Mouse (Mus musculus): ENCODE results near the gene Senp2. TPM values are rescaled to one million over a fixed set of nuclear protein-coding genes. Genes with fewer than 3 reads are reported as not detected.

The Senp2 gene
- 28.2 and 29.5 TPM in 2 replicates for polyA plus RNA-seq (2015; fragmentation: Nextera tagmentation; extraction: Ambion mirVana)

DNA sequence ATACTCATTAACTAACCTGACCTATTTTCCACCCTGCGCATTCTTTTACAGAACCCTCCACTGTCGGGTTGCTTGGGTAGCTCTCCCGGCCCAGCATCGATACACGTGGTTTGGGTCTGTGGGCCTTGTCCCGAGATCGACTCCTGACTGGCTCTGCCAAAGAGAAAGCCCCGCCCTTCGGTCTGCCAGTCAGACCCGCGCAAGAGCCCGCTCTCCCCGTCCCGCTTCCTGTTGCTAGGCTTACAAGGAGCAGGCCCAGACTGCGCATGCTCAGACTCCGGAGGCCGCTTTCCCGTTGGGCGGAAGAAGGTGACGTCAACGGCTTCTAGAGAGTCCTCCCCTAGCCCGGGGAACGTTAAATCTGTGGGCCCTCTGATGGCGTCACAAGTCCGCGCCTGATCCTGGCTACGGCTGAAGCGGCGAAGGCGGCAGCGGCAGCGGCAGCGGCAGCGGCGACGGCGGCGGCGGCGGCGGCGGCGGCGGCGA is at the start of gene Senp2:
Senp2 (plus strand) TSS at position 386 of the 486 bp plus-strand sequence.
- ATAC-seq, result peak; percentile 98
- WGBS, result under 1% methylated on average over 38 of the region's 45 CpGs
- peak within 1 kb of the TSS; percentile 71 for H3K4me2 ChIP-seq (ENCODE audit: low read depth, low read length)
- no peaks in the 10 kb centered on the region for H3K27me3 ChIP-seq (replicated peaks; ENCODE audit: control insufficient read depth, insufficient read depth, low read length)
- H3K9me3 ChIP-seq (ENCODE audit: control insufficient read depth, low read length), result no peaks in the 10 kb centered on the region
- H3K4me3 ChIP-seq (ENCODE audit: low read length), result peak within 1 kb of the TSS; percentile 99
- no peaks in the 10 kb centered on the region for H3K36me3 ChIP-seq (ENCODE audit: control insufficient read depth, insufficient read depth, low read length)
- H3K27ac ChIP-seq (ENCODE audit: low read length), result peak within 1 kb of the TSS; percentile 73
- H3K9ac ChIP-seq (ENCODE audit: low read depth, low read length), result peak within 1 kb of the TSS; percentile 94
- H3K4me1 ChIP-seq (ENCODE audit: control insufficient read depth, insufficient read depth, low read length), result peaks cover 7% of the 10 kb centered on the region

DNA sequence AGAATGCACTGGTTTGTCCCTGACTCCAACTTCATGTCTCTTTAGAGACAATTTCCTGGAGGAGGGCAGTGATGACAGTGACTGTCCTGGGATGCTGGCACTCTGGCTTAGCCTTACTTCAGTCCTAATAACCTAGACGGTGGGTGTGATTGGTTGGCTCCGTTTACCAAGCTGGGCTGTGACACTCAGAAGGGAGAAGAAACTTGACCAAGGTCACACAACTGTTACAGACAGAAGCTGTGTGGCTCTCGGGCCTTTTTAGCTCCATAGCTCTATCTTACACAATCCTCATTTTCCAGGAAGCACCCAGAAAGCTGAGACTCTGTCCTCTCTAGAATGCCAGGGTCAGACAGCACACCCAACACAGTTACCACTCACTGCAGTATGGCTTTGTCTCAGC is 43.7 kb upstream of the Senp2 start:
- Histone ChIP-seq H3K4me3 (ENCODE audit: low read length) (no peak overlapping the region), H3K9ac (ENCODE audit: low read depth, low read length) (no peak overlapping the region), H3K27me3 (replicated peaks; ENCODE audit: control insufficient read depth, insufficient read depth, low read length) (no peaks in the 10 kb centered on the region), H3K27ac (ENCODE audit: low read length) (no peak overlapping the region), H3K9me3 (ENCODE audit: control insufficient read depth, low read length) (no peaks in the 10 kb centered on the region), H3K4me2 (ENCODE audit: low read depth, low read length) (no peak overlapping the region), H3K4me1 (ENCODE audit: control insufficient read depth, insufficient read depth, low read length) (peaks cover 5% of the 10 kb centered on the region; the same call in 1 of the 2 replicates), H3K36me3 (ENCODE audit: control insufficient read depth, insufficient read depth, low read length) (no peaks in the 10 kb centered on the region)
- no peak for ATAC-seq
- 73% methylated on average over 3 of the region's 3 CpGs for WGBS

DNA sequence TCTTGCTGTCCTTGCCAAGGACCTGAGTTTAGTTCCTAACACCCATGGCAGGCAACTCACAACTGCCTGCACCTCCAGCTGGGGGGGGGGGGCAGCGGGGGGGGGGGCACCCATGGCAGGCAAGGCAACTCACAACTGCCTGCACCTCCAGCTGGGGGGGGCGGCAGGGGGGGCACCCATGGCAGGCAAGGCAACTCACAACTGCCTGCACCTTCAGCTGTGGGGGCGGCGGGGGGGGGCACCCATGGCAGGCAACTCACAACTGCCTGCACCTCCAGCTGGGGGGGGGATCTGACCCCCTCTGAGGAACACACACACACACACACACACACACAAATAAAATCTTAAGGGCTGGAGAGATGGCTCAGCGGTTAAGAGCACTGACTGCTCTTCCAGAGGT is 39.4 kb upstream of the Senp2 start:
- Histone ChIP-seq H3K4me2 (ENCODE audit: low read depth, low read length) (no peak overlapping the region), H3K36me3 (ENCODE audit: control insufficient read depth, insufficient read depth, low read length) (no peaks in the 10 kb centered on the region), H3K9ac (ENCODE audit: low read depth, low read length) (no peak overlapping the region), H3K27ac (ENCODE audit: low read length) (no peak overlapping the region), H3K9me3 (ENCODE audit: control insufficient read depth, low read length) (no peaks in the 10 kb centered on the region), H3K4me3 (ENCODE audit: low read length) (no peak overlapping the region), H3K27me3 (replicated peaks; ENCODE audit: control insufficient read depth, insufficient read depth, low read length) (no peaks in the 10 kb centered on the region), H3K4me1 (ENCODE audit: control insufficient read depth, insufficient read depth, low read length) (no peaks in the 10 kb centered on the region)
- WGBS, result 86% methylated on average over 5 of the region's 5 CpGs
- ATAC-seq, result no peak

DNA sequence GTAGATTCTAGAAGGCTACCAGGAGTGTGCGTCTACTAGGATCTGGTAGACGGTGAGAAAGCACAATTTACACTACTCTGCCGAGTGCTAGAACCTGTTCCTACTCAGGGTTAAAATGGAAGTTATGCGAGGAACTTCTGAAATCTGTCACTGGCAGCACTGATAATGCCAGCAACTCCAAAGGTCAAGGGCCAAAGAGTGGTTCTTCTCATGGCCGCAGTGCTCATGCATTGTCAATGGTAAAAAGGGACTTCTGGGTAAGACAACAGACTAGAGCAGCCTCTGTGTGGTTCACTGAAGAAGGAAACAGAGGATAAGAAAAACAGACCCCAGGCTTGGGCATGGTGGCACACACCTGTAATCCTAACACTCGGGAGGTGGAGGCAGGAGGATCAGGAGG is 38.7 kb upstream of the Senp2 start:
- WGBS, result 68% methylated on average over 6 of the region's 6 CpGs
- ATAC-seq, result no peak

DNA sequence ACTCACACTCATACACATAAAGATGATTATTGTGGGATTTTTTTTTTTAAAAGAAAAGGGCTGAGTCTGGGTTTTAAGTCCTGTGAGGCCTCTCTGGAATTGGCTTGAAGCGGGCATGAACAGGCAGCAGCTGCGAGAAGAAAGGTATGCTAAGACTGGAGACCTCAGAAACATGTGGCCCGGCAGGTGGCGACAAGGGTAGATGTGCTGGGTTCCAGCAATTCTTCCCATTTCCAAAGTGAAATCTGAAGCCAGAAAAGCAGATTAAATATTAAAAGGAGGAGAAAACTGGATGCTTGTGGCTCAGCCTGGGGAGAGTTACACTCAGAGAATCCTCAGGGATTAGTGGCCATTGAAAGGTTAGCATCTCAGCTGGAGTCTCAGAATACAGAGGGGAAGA is 37.8 kb upstream of the Senp2 start:
- no peak for ATAC-seq
- Histone ChIP-seq H3K27ac (ENCODE audit: low read length) (no peak overlapping the region), H3K9ac (ENCODE audit: low read depth, low read length) (no peak overlapping the region), H3K4me3 (ENCODE audit: low read length) (no peak overlapping the region), H3K4me1 (ENCODE audit: control insufficient read depth, insufficient read depth, low read length) (no peaks in the 10 kb centered on the region), H3K36me3 (ENCODE audit: control insufficient read depth, insufficient read depth, low read length) (no peaks in the 10 kb centered on the region), H3K27me3 (replicated peaks; ENCODE audit: control insufficient read depth, insufficient read depth, low read length) (no peaks in the 10 kb centered on the region), H3K4me2 (ENCODE audit: low read depth, low read length) (no peak overlapping the region), H3K9me3 (ENCODE audit: control insufficient read depth, low read length) (no peaks in the 10 kb centered on the region)
- 73% methylated on average over 4 of the region's 4 CpGs for WGBS

More for the DNA sequence above, 38.7 kb upstream of the Senp2 start:
- no peaks in the 10 kb centered on the region for H3K27me3 ChIP-seq (replicated peaks; ENCODE audit: control insufficient read depth, insufficient read depth, low read length)
- H3K9me3 ChIP-seq (ENCODE audit: control insufficient read depth, low read length), result no peaks in the 10 kb centered on the region
- H3K9ac ChIP-seq (ENCODE audit: low read depth, low read length), result no peak overlapping the region
- no peaks in the 10 kb centered on the region for H3K4me1 ChIP-seq (ENCODE audit: control insufficient read depth, insufficient read depth, low read length)
- no peak overlapping the region for H3K27ac ChIP-seq (ENCODE audit: low read length)
- no peaks in the 10 kb centered on the region for H3K36me3 ChIP-seq (ENCODE audit: control insufficient read depth, insufficient read depth, low read length)
- no peak overlapping the region for H3K4me3 ChIP-seq (ENCODE audit: low read length)
- no peak overlapping the region for H3K4me2 ChIP-seq (ENCODE audit: low read depth, low read length)

GRCm38 (mm10) chr16:21976203-21976602 is 33.1 kb upstream of the Senp2 start:
- H3K36me3 ChIP-seq (ENCODE audit: control insufficient read depth, insufficient read depth, low read length), result no peaks in the 10 kb centered on the region
- H3K4me3 ChIP-seq (ENCODE audit: low read length), result no peak overlapping the region
- H3K9ac ChIP-seq (ENCODE audit: low read depth, low read length), result no peak overlapping the region
- no peaks in the 10 kb centered on the region for H3K4me1 ChIP-seq (ENCODE audit: control insufficient read depth, insufficient read depth, low read length)
- H3K9me3 ChIP-seq (ENCODE audit: control insufficient read depth, low read length), result no peaks in the 10 kb centered on the region
- no peak overlapping the region for H3K27ac ChIP-seq (ENCODE audit: low read length)
- H3K4me2 ChIP-seq (ENCODE audit: low read depth, low read length), result no peak overlapping the region
- no peak for ATAC-seq
- no peaks in the 10 kb centered on the region for H3K27me3 ChIP-seq (replicated peaks; ENCODE audit: control insufficient read depth, insufficient read depth, low read length)
- 10% methylated on average over 16 of the region's 16 CpGs for WGBS

GRCm38 (mm10) chr16:21977347-21977746 is 31.9 kb upstream of the Senp2 start:
- ATAC-seq, result no peak
- H3K9ac ChIP-seq (ENCODE audit: low read depth, low read length), result no peak overlapping the region
- H3K4me3 ChIP-seq (ENCODE audit: low read length), result no peak overlapping the region
- no peaks in the 10 kb centered on the region for H3K36me3 ChIP-seq (ENCODE audit: control insufficient read depth, insufficient read depth, low read length)
- WGBS, result 69% methylated on average over 5 of the region's 5 CpGs
- H3K4me1 ChIP-seq (ENCODE audit: control insufficient read depth, insufficient read depth, low read length), result no peaks in the 10 kb centered on the region
- H3K27me3 ChIP-seq (replicated peaks; ENCODE audit: control insufficient read depth, insufficient read depth, low read length), result no peaks in the 10 kb centered on the region
- no peak overlapping the region for H3K27ac ChIP-seq (ENCODE audit: low read length)
- no peaks in the 10 kb centered on the region; the same call in 1 of the 2 replicates for H3K9me3 ChIP-seq (ENCODE audit: control insufficient read depth, low read length)
- H3K4me2 ChIP-seq (ENCODE audit: low read depth, low read length), result no peak overlapping the region

GRCm38 (mm10) chr16:21983146-21983545 is 26.1 kb upstream of the Senp2 start:
- WGBS, result 94% methylated on average over 9 of the region's 9 CpGs
- no peaks in the 10 kb centered on the region for H3K36me3 ChIP-seq (ENCODE audit: control insufficient read depth, insufficient read depth, low read length)

DNA sequence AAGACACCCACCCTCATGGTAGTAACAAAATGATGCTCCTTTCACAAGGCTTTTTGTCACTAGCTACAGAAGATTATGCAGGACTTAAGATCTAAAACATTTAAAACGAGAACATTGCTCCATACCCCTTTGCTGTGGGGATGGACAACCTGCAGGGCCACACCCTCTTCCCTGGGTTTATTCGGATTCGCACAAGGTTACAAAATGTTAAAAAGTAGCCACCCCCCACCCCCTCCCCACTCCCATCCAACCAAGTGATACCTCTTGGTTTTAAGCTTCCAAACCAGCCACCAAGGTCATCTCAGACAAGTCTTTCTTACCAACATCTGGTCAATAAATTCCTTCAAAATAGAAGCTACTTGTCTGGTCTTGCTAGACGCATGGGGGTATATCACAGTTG is 25.7 kb upstream of the Senp2 start:
- WGBS, result 91% methylated on average over 4 of the region's 4 CpGs
- Histone ChIP-seq H3K4me2 (ENCODE audit: low read depth, low read length) (no peak overlapping the region), H3K9me3 (ENCODE audit: control insufficient read depth, low read length) (no peaks in the 10 kb centered on the region; the same call in 1 of the 2 replicates), H3K27ac (ENCODE audit: low read length) (no peak overlapping the region), H3K9ac (ENCODE audit: low read depth, low read length) (no peak overlapping the region), H3K4me3 (ENCODE audit: low read length) (no peak overlapping the region), H3K27me3 (replicated peaks; ENCODE audit: control insufficient read depth, insufficient read depth, low read length) (no peaks in the 10 kb centered on the region), H3K4me1 (ENCODE audit: control insufficient read depth, insufficient read depth, low read length) (peaks cover 4% of the 10 kb centered on the region), H3K36me3 (ENCODE audit: control insufficient read depth, insufficient read depth, low read length) (no peaks in the 10 kb centered on the region)
- ATAC-seq, result no peak

More at GRCm38 (mm10) chr16:21983146-21983545, 26.1 kb upstream of the Senp2 start:
- Histone ChIP-seq H3K27me3 (replicated peaks; ENCODE audit: control insufficient read depth, insufficient read depth, low read length) (no peaks in the 10 kb centered on the region), H3K4me2 (ENCODE audit: low read depth, low read length) (no peak overlapping the region), H3K27ac (ENCODE audit: low read length) (no peak overlapping the region), H3K4me3 (ENCODE audit: low read length) (no peak overlapping the region), H3K9ac (ENCODE audit: low read depth, low read length) (no peak overlapping the region), H3K9me3 (ENCODE audit: control insufficient read depth, low read length) (no peaks in the 10 kb centered on the region; the same call in 1 of the 2 replicates), H3K4me1 (ENCODE audit: control insufficient read depth, insufficient read depth, low read length) (peaks cover 2% of the 10 kb centered on the region)
- no peak for ATAC-seq

GRCm38 (mm10) chr16:21984091-21984490 is 25.2 kb upstream of the Senp2 start:
- no peak for ATAC-seq
- H3K4me2 ChIP-seq (ENCODE audit: low read depth, low read length), result no peak overlapping the region
- peaks cover 6% of the 10 kb centered on the region for H3K4me1 ChIP-seq (ENCODE audit: control insufficient read depth, insufficient read depth, low read length)
- no peaks in the 10 kb centered on the region; the same call in 1 of the 2 replicates for H3K9me3 ChIP-seq (ENCODE audit: control insufficient read depth, low read length)
- no peak overlapping the region for H3K4me3 ChIP-seq (ENCODE audit: low read length)
- WGBS, result 86% methylated on average over 12 of the region's 12 CpGs
- no peak overlapping the region for H3K27ac ChIP-seq (ENCODE audit: low read length)
- H3K36me3 ChIP-seq (ENCODE audit: control insufficient read depth, insufficient read depth, low read length), result no peaks in the 10 kb centered on the region
- H3K27me3 ChIP-seq (replicated peaks; ENCODE audit: control insufficient read depth, insufficient read depth, low read length), result no peaks in the 10 kb centered on the region
- H3K9ac ChIP-seq (ENCODE audit: low read depth, low read length), result no peak overlapping the region
